Mouse (Mus musculus) neural tube, embryonic 10.5 days (tissue): ENCODE measurements at regions not wholly inside any gene's neighbourhood (a gene's known extent, or its start where the extent isn't known, plus 50 kb on each side); places are given as distances from the start of the nearest gene placed in this dataset.
A peak's percentile ranks its signal among the peaks of the same experiment; 100 is the strongest.

ENCODE experiments used
- DNase-seq: peaks from one replicate; pipeline ENCODE4 v3.0.0-alpha.2; 2017; ENCODE audit warnings: low spot score; ENCODE audit errors: extremely low spot score

DNA sequence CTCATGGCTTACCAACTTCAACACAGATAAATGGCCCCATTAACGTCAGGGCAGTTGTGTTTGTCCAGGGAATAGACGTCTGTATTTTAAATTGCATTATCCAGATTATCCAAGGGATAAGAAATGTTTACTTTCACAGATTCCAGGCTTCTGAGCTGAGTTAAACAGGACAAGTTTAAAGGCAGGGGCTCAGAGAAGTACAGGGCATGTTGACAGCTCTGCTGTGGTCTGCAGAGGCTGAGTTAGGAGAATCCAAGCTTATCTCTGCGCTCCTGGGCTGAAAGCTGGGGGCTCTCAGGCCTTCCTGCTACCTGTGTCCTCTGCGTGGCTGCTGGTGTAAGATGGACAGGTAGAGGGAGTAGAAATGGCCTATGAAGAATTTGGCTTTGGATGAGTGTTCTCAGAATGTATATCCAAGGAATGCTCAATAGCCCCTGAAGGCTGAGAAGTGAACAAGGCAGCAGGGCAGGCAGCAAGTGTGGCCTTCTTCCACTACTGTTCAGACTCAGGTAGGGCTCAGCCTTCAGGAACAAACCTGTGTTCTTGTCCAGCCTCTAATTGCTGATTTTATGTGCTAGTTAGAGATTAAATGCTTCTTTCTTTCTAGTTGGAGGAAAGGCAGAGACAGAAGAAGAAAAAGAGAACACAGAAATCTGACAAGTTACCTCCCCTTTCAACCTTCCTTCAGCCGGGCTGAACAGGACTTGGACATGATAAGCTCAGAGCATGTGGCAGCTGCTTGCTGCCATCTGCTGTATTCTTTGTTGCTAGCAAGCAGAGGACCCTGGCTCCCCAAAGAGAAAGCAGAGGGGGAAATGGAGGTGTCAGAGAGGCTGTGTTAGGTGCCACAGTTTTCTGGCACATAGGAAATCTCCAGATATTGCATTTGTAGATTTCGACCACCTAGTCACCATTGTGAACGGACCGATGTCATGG lies 77.9 kb upstream of the Grem2 start:
- peak; percentile 18 for DNase-seq

DNA sequence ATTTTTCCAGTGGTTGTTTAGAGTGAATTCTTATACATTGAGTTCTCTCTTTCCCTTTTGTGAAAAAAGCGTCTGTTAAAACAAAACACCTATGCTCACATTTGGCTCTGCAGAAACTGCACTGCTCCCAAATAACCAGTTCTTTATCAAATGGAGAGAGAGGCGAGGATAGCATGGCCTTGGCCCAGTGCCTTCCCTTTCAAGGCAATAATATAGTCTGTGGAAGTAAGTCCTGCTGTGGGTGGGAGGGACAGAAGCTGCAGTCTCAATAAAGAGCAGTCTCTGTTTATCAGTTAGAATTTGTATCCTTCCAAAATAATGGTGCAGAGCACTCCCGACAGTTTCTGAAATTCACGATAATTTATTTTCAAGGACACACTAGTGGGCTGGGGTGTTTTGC lies 70.9 kb upstream of the Grem2 start:
- DNase-seq: no peak

DNA sequence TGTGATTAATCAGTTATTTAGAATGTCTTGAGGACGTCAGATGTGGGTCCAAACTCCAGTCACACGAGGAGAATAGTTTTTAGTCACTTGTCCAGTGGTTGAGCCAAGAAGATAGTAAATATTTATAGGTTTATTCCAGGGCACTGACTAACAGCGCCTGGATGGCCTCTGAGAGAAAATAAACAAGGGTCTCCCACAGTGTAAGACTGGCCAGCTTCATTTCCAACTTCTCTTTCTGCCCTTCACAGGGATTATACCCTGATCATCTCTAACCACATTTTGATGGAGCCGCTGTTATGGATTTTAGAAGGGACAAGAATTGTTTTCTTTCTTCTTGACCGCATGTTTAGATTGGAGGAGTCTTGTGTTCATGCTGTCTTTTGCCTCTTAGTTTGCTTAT lies 67.0 kb upstream of the Grem2 start:
- DNase-seq: no peak

- DNase-seq: peak; percentile 18
Measured at GRCm38 (mm10) chr1:174971895-174972294, 50.3 kb upstream of the Grem2 start.
